Mouse (Mus musculus) ES-CJ7 (cell line): ENCODE results near the gene Agtpbp1.

Experiments
- DNase-seq: peaks from one replicate; pipeline ENCODE4 v3.0.0; 2011; ENCODE audit warnings: low read depth, low spot score

Gene Agtpbp1

GRCm38 (mm10) chr13:59533331-59533730 lies 51.7 kb downstream of the Agtpbp1 start:
- DNase-seq = no peak

- peak; percentile 22 for DNase-seq
Measured at GRCm38 (mm10) chr13:59531203-59531602, 53.8 kb downstream of the Agtpbp1 start.

- DNase-seq = no peak
Measured at GRCm38 (mm10) chr13:59530491-59530890, 54.5 kb downstream of the Agtpbp1 start.

- DNase-seq = no peak
Measured at GRCm38 (mm10) chr13:59521271-59522064, 63.6 kb downstream of the Agtpbp1 start.

GRCm38 (mm10) chr13:59520834-59521233 lies 64.2 kb downstream of the Agtpbp1 start:
- no peak for DNase-seq

GRCm38 (mm10) chr13:59519479-59519878 lies 65.5 kb downstream of the Agtpbp1 start:
- DNase-seq = no peak

- no peak for DNase-seq
Measured at GRCm38 (mm10) chr13:59518016-59518415, 67.0 kb downstream of the Agtpbp1 start.

- DNase-seq = peak; percentile 50
Measured at GRCm38 (mm10) chr13:59515074-59515473, 70.0 kb downstream of the Agtpbp1 start.

GRCm38 (mm10) chr13:59509644-59510366 lies 75.2 kb downstream of the Agtpbp1 start:
- DNase-seq = no peak

GRCm38 (mm10) chr13:59508584-59508983 lies 76.4 kb downstream of the Agtpbp1 start:
- DNase-seq = no peak

- no peak for DNase-seq
Measured at GRCm38 (mm10) chr13:59506450-59506849, 78.6 kb downstream of the Agtpbp1 start.

GRCm38 (mm10) chr13:59505867-59506266 lies 79.2 kb downstream of the Agtpbp1 start:
- no peak for DNase-seq

- DNase-seq = peak; percentile 28
Measured at GRCm38 (mm10) chr13:59503581-59503980, 81.4 kb downstream of the Agtpbp1 start.

GRCm38 (mm10) chr13:59499831-59500230 lies 85.2 kb downstream of the Agtpbp1 start:
- DNase-seq = no peak

- no peak for DNase-seq
Measured at GRCm38 (mm10) chr13:59499374-59499773, 85.7 kb downstream of the Agtpbp1 start.

- no peak for DNase-seq
Measured at GRCm38 (mm10) chr13:59498191-59498590, 86.8 kb downstream of the Agtpbp1 start.

- no peak for DNase-seq
Measured at GRCm38 (mm10) chr13:59495839-59496238, 89.2 kb downstream of the Agtpbp1 start.

GRCm38 (mm10) chr13:59494619-59495262 lies 90.3 kb downstream of the Agtpbp1 start:
- peak; percentile 50 for DNase-seq

- DNase-seq = no peak
Measured at GRCm38 (mm10) chr13:59490726-59491125, 94.3 kb downstream of the Agtpbp1 start.

GRCm38 (mm10) chr13:59489143-59489542 lies 95.9 kb downstream of the Agtpbp1 start:
- DNase-seq = no peak

- DNase-seq = no peak
Measured at GRCm38 (mm10) chr13:59487287-59487686, 97.7 kb downstream of the Agtpbp1 start.

- no peak for DNase-seq
Measured at GRCm38 (mm10) chr13:59486243-59486642, 98.8 kb downstream of the Agtpbp1 start.
